Mouse (Mus musculus) heart, embryonic 10.5 days (tissue): Measurements from ENCODE around the gene Foxd1. TPM values are rescaled to one million over a fixed set of nuclear protein-coding genes. Genes with fewer than 3 reads are reported as not detected.

Experiments
- DNase-seq: peaks from one replicate; pipeline ENCODE4 v3.0.0-alpha.2; 2017; ENCODE audit warnings: low spot score
- H3K27ac ChIP-seq: fragments of 300-500 bp; sonication (generic); 2 replicates; pipeline ENCODE4 v1.5.1; 2016; ENCODE audit warnings: mild to moderate bottlenecking
- H3K27me3 ChIP-seq: fragments of 300-500 bp; sonication (generic); 2 replicates; pipeline ENCODE4 v1.6.1; 2016; ENCODE audit warnings: mild to moderate bottlenecking; ENCODE audit not compliant: poor library complexity, insufficient read depth, severe bottlenecking
- H3K36me3 ChIP-seq: fragments of 300-500 bp; sonication (generic); 2 replicates; pipeline ENCODE4 v1.6.1; 2016; ENCODE audit warnings: mild to moderate bottlenecking, moderate library complexity
- H3K4me1 ChIP-seq: fragments of 300-500 bp; sonication (generic); 2 replicates; pipeline ENCODE4 v1.6.1; 2016; ENCODE audit warnings: mild to moderate bottlenecking
- H3K4me3 ChIP-seq: fragments of 300-500 bp; sonication (generic); 2 replicates; pipeline ENCODE4 v1.5.1; 2016; ENCODE audit warnings: mild to moderate bottlenecking, moderate library complexity
- H3K9me3 ChIP-seq: fragments of 300-500 bp; sonication (generic); 2 replicates; pipeline ENCODE4 v1.6.1; 2016; ENCODE audit warnings: mild to moderate bottlenecking, moderate library complexity
- WGBS: fragments of 180-500 bp; shearing (Covaris S2); methylation state at CpG from one replicate; pipeline ENCODE4 v1.1.7; 2016; 5-methylcytosine and 5-hydroxymethylcytosine counted together
- polyA plus RNA-seq: library from polyadenylated mRNA; unstranded; fragments of >200 nt; fragmentation: Nextera tagmentation; extraction: Ambion mirVana; gene quantifications from 2 replicates; pipeline ENCODE4 v1.2.1, GENCODE M21; 2016

Foxd1 gene
- 0.10 and 0.16 TPM in 2 replicates for polyA plus RNA-seq

DNA sequence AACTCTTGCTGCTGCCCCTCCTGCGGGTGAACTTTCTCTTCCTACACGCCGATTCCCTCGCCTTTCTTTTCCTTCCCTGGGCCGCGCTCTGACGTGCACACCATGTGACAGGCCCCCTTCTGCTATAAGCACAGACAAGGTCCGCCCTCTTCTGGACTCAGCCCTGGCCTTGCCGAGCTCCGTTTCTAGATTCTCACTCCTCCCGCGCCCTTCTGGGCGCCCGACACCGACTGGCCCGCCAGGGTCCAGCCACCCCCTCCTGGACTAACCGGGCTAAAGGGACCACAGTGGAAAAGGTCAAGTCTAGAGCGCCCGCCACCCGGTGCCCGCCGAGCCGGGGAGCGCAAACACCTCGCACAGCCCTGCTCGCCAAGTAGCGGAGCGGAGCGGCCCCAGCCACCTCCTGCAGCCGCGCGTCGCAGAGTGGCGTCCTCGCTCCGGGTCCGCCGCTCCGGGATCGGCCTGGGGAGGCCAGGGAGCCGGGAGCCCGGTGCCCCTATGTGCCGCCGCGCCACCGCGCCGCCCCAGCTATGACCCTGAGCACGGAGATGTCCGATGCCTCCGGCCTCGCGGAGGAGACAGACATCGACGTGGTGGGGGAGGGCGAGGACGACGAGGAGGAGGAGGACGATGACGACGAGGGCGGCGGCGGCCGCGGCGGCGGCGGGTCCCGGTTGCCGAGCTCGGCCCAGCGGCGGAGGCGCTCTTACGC, at the start of gene Foxd1:
Foxd1 (plus strand) TSS at position 153 of the 712 bp plus-strand sequence.
- Histone ChIP-seq H3K9me3 (no peaks in the 10 kb centered on the region), H3K27ac (peak within 1 kb of the TSS; percentile 59), H3K4me1 (peaks cover 25% of the 10 kb centered on the region), H3K4me3 (peak within 1 kb of the TSS; percentile 66), H3K27me3 (peaks cover 90% of the 10 kb centered on the region), H3K36me3 (no peaks in the 10 kb centered on the region)
- DNase-seq: peak; percentile 79
- WGBS: under 1% methylated on average over 75 of the region's 76 CpGs

DNA sequence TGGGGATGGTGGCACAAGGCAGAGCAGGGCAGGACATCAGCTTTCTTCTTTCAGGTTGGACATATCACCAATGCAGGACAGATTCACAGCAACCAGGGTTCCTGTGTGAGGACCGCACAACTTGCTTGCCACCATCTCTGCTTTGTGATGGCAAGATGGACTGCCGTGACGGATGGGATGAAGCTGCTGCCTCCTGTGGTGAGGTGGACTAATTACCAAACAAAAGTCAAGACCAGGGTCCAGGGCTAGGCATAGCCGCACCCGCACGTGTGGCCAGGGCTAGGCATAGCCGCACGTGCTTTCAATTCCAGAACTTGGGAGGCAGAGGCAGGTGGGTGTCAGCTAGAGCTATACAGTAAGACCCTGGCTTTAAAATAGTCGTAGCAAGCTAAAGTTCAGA, 48.8 kb upstream of the Foxd1 start:
- 86% methylated on average over 9 of the region's 9 CpGs for WGBS
- Histone ChIP-seq H3K4me1 (no peaks in the 10 kb centered on the region; the same call in 1 of the 2 replicates), H3K27me3 (no peaks in the 10 kb centered on the region), H3K9me3 (no peaks in the 10 kb centered on the region), H3K27ac (no peak overlapping the region), H3K36me3 (peaks cover 22% of the 10 kb centered on the region), H3K4me3 (no peak overlapping the region)
- DNase-seq: no peak

DNA sequence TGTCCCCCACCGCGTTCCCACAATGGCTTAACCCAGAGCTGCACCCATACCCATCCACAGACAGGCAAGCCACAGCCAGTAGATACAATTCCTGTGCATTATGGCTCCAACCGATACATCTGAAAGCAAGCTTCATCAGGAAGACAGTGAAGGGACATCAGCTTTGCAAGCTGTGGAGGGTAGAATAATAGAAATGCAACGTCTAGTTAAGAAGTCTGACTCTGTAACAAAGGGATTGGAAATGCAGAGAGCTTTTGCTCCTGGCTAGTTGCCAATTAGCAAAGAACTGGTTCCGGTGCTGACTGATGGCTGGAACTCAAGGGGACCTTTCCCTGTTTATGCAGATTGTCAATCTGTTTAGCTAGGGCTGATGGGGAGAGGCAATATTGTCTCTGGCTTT, 47.6 kb upstream of the Foxd1 start:
- Histone ChIP-seq H3K4me1 (no peaks in the 10 kb centered on the region; the same call in 1 of the 2 replicates), H3K4me3 (no peak overlapping the region), H3K36me3 (peaks cover 33% of the 10 kb centered on the region), H3K27me3 (no peaks in the 10 kb centered on the region), H3K27ac (no peak overlapping the region), H3K9me3 (no peaks in the 10 kb centered on the region)
- WGBS: 52% methylated on average over 5 of the region's 5 CpGs
- no peak for DNase-seq

DNA sequence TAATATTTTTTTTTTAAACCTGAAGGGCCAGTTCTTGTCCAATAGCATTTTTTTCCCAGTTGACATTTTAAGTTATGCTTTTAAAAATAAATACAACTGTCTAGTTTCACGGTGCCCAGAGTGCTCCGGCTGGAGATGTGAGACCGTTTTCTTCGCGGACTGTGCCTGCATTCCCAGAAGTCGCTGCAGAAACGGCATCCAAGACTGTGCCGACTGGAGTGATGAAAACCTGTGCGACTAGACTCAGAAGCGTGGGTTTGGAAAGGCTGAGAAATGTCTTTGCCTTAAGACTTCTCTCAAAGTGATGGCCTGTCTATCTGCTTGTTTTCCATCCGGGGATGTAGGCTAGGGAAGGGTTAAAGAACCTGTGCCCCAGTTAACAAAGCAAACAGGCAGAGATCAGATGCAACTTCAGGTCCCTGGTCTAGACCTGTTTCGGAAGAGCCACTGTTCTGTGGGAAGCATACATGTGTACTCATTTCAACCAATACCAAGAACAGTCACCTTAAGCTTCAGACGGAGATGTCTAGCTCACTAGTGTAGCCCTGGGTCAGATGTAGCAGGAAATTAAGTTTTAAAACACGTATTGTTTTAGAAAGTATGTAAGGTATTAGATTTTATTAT, 47.1 kb upstream of the Foxd1 start:
- no peak overlapping the region for H3K27ac ChIP-seq

DNA sequence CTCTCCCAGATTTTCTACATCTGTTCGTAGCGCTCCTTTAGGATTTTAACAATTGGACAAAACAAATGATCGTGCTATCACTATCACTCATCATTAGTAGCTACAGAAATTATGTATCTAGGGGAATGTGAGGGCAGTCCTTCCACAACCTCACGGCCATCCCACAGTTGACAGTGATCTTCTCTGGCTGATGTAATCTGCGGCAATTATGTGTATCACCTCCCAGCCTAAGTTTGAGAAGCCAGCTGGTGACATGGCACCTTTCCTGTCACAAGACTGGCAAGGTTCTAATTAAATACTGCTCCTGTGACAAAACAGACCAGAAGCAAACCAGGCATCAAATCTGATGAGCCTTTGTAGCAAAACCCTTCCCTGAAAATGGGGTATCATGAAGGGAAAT, 46.0 kb upstream of the Foxd1 start:
- Histone ChIP-seq H3K4me3 (no peak overlapping the region), H3K27ac (no peak overlapping the region), H3K36me3 (peaks cover 49% of the 10 kb centered on the region), H3K27me3 (no peaks in the 10 kb centered on the region), H3K4me1 (no peaks in the 10 kb centered on the region; the same call in 1 of the 2 replicates), H3K9me3 (no peaks in the 10 kb centered on the region)
- no peak for DNase-seq
- 82% methylated on average over 5 of the region's 5 CpGs for WGBS

More for the DNA sequence above, 47.1 kb upstream of the Foxd1 start:
- H3K36me3 ChIP-seq: peaks cover 39% of the 10 kb centered on the region
- no peaks in the 10 kb centered on the region for H3K27me3 ChIP-seq
- H3K4me3 ChIP-seq: no peak overlapping the region
- H3K9me3 ChIP-seq: no peaks in the 10 kb centered on the region
- no peak for DNase-seq
- 48% methylated on average over 14 of the region's 14 CpGs for WGBS
- no peaks in the 10 kb centered on the region; the same call in 1 of the 2 replicates for H3K4me1 ChIP-seq

DNA sequence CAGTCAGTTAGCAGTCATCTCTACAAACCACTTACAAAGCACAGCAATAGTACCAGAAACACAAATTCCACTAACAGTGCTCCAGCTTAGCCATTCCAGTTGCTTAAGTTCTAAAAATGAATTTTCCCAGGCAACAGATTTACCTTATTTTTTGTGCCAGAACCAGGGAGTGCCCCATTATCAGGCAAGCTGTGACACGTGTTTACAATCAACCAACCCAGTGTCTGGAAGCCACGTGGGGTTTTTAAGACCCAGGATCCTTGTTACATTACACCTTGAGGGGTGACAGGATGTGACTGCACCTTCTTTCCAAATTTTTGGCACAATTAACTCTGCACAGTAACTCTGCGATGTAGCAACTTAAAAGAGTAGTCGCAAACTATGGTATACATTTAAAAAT, 45.3 kb upstream of the Foxd1 start:
- H3K4me3 ChIP-seq: no peak overlapping the region
- no peaks in the 10 kb centered on the region for H3K27me3 ChIP-seq
- no peaks in the 10 kb centered on the region for H3K9me3 ChIP-seq
- H3K27ac ChIP-seq: no peak overlapping the region
- 80% methylated on average over 4 of the region's 4 CpGs for WGBS
- DNase-seq: no peak
- peaks cover 56% of the 10 kb centered on the region for H3K36me3 ChIP-seq
- no peaks in the 10 kb centered on the region; the same call in 1 of the 2 replicates for H3K4me1 ChIP-seq

DNA sequence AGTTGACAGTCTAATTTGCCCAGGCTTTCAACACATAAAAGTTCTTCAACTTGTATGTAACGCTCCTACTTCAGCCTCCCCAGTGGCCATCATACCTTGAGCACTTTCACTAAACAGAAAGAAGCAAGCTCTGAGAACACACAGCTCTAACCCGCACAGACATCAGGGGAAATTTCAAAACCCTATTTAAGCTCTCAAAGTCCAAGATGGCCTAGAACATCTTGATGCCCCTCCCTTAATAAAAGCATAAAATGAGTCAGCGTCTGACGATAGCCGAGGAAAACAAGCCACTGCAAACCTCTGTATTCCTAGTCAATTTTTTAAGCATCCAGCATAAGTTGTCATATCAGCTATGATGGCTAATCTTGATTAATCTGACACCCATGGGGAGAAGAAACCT, 42.4 kb upstream of the Foxd1 start:
- Histone ChIP-seq H3K9me3 (no peaks in the 10 kb centered on the region), H3K4me3 (no peak overlapping the region), H3K36me3 (peaks cover 58% of the 10 kb centered on the region), H3K4me1 (peaks cover 4% of the 10 kb centered on the region), H3K27me3 (no peaks in the 10 kb centered on the region), H3K27ac (no peak overlapping the region)
- WGBS: 95% methylated on average over 5 of the region's 5 CpGs
- no peak for DNase-seq

DNA sequence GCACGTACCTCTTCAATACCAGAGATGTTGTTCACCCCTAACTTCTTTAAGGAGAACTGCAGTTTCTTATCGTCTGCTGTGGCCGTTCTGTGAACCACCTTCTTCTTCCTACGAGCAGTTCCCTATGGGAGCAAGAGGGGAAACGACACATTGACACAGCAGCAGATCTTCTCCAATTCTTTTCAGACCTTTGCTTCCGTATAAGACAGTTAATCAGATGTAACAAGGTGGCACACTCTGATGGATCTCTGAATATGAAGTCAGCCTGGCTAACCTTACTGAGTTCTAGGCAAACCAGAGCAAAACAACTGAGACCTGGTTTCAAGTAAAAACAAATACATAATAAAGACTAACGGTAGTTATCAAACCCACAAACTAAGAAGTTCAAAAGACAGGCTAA, 40.4 kb upstream of the Foxd1 start:
- Histone ChIP-seq H3K9me3 (no peaks in the 10 kb centered on the region), H3K27me3 (no peaks in the 10 kb centered on the region), H3K4me3 (no peak overlapping the region), H3K4me1 (peaks cover 4% of the 10 kb centered on the region), H3K27ac (no peak overlapping the region), H3K36me3 (peaks cover 50% of the 10 kb centered on the region)
- 83% methylated on average over 7 of the region's 7 CpGs for WGBS
- DNase-seq: no peak

DNA sequence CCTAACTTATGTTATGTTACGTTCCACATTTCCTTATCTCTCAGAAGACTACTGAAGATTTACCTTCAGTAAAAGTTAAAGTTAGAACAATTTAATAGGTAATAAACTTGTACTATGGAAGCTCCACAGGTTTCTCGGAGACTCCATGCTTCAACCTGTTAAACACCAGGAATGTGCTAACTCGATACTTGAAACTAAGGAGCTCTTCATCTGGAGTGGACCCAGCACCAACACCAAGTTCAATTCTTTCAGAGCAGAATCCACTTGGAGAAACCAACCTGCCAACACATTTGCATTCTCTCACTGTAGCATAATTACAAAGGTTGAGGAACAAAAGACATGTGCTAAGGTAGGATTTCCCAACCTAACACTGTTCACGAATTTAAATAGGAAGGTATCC, 38.9 kb upstream of the Foxd1 start:
- WGBS: 63% methylated on average over 4 of the region's 4 CpGs
- H3K27ac ChIP-seq: no peak overlapping the region
- peaks cover 4% of the 10 kb centered on the region for H3K4me1 ChIP-seq
- peaks cover 38% of the 10 kb centered on the region for H3K36me3 ChIP-seq
- H3K4me3 ChIP-seq: peak overlapping the region; percentile 100
- DNase-seq: no peak
- H3K9me3 ChIP-seq: no peaks in the 10 kb centered on the region
- no peaks in the 10 kb centered on the region for H3K27me3 ChIP-seq

DNA sequence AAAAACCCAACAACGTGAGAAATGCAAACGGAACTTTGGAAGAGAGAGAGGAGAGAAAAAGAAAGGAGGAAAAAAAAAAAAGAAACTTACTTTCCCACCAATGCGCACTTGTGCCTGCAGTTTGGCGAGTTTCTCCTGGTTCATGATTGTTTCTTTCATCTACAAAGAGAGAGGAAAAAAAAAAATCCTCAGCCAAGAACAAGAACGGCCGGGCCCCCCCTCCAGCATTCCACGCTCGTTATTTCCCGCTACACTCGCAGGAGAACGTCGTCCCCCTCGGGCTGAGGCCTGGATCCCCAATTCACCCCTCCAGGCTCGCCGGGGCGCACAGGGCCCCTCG, 37.9 kb upstream of the Foxd1 start:
- DNase-seq: no peak
- under 1% methylated on average over 17 of the region's 17 CpGs for WGBS

DNA sequence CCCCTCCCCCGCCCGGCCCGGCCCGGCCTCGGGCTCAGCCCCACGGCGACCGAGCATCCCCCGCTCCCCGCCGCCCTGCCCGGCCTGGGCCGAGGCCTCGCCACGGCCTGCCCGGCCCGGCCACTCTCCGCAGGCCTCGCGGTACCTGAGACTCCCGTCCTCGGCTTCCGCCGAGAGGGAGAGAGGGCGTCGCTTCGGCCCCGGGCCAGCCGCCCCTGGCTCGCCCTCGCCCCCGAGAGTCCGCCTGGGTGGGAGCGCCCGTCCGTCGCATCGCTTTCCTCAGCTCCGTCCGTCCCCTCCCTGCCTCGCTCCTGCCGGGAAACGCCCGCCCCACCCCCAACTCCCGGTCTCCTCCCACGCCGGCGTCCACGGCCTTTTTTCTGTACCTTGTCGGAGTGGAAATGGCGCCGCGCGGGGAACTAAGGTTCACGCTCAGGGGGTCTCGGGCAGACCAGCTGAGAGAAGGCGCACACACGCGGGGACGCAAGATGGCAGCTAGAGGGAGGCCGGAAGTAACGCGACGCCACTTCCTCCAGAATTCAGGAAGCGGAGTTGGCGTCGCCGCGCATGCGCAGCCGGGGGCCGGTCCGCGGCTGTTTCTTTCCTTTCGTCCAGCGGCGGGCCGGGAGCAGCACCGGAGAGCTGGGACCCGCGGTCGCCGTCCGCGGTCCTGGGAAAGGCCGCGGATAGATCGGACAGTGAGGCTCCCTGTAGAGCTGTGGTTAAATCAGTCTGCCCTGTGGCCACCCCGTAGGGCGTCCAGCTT, 37.4 kb upstream of the Foxd1 start, which contains the start of gene Btf3:
Btf3 (minus strand) TSS at position 527 of the 766 bp plus-strand sequence.
- H3K27me3 ChIP-seq: no peaks in the 10 kb centered on the region
- H3K4me3 ChIP-seq: peak within 1 kb of the TSS; percentile 100
- peak; percentile 97 for DNase-seq
- H3K36me3 ChIP-seq: peaks cover 22% of the 10 kb centered on the region
- WGBS: under 1% methylated on average over 83 of the region's 90 CpGs
- peak within 1 kb of the TSS; percentile 99 for H3K27ac ChIP-seq
- H3K9me3 ChIP-seq: no peaks in the 10 kb centered on the region
- H3K4me1 ChIP-seq: peaks cover 4% of the 10 kb centered on the region

More for the DNA sequence above, 37.9 kb upstream of the Foxd1 start:
- Histone ChIP-seq H3K4me3 (peak overlapping the region; percentile 100), H3K27ac (peak overlapping the region; percentile 99), H3K27me3 (no peaks in the 10 kb centered on the region), H3K9me3 (no peaks in the 10 kb centered on the region), H3K36me3 (peaks cover 28% of the 10 kb centered on the region), H3K4me1 (peaks cover 4% of the 10 kb centered on the region)

DNA sequence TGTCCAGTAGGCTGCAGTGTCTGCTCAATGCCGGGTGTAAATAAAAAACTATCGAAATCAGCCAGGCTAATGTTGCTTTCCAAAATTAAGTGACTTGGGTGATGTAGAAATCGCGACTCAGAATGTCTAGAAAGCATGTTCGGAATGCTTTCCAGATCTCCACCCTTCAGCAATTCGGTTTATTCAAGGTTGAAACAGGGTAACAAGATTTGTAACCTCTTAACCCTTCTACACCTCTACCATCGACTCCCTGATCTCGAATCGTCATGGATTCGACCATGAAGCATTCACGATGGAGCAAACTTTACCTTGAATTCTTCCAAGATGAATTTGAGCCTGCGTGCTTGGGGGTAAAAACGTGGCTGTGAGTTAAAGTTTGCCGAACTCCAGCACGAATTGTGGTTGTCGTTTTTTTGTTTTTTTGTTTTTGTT, 36.8 kb upstream of the Foxd1 start:
- Histone ChIP-seq H3K4me1 (peaks cover 4% of the 10 kb centered on the region), H3K9me3 (no peaks in the 10 kb centered on the region), H3K27me3 (no peaks in the 10 kb centered on the region), H3K36me3 (peaks cover 16% of the 10 kb centered on the region), H3K4me3 (peak overlapping the region; percentile 100), H3K27ac (peak overlapping the region; percentile 99)
- DNase-seq: no peak
- WGBS: 3% methylated on average over 16 of the region's 16 CpGs

DNA sequence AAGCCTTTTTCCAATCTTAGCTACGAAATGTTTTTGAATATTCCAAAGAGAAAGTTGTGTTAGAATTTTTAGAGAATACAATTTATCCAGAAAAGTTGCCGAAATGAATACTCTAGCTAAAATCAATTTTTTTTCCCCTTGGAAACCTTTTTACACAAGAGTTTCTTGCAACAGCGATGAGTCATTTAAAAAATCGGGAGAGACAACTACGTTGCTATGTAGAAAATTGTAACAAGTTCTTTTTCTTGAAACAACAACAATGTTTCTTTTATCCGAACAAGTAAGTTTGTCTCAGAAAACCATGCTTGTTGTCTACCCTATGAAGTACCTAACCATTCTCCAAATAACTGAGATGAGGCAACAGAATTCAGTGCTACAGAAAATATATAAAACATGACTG, 36.1 kb upstream of the Foxd1 start:
- Histone ChIP-seq H3K4me3 (peak overlapping the region; percentile 100), H3K9me3 (no peaks in the 10 kb centered on the region), H3K27ac (no peak overlapping the region), H3K36me3 (peaks cover 10% of the 10 kb centered on the region), H3K27me3 (no peaks in the 10 kb centered on the region), H3K4me1 (peaks cover 4% of the 10 kb centered on the region)
- WGBS: 87% methylated on average over 6 of the region's 6 CpGs
- no peak for DNase-seq
